Mouse (Mus musculus): Measurements from ENCODE around the gene Kcnk4. TPM values are rescaled to one million over a fixed set of nuclear protein-coding genes. Genes with fewer than 3 reads are reported as not detected.

The Kcnk4 gene
- polyA plus RNA-seq, 1 experiment from 2014 or later = 0.24 TPM

GRCm38 (mm10) chr19:6940396-6941351, 6.4 kb upstream of the Kcnk4 start:
- peak overlapping the region; percentile 95 for H3K27ac ChIP-seq
- H3K4me1 ChIP-seq = peaks cover 39% of the 10 kb centered on the region
- DNase-seq (ENCODE audit: extremely low spot score, low spot score) = no peak
- peaks cover 15% of the 10 kb centered on the region for H3K36me3 ChIP-seq (replicated peaks)
- 20% methylated on average over 29 of the region's 29 CpGs for WGBS
- H3K27me3 ChIP-seq (ENCODE audit: poor library complexity, severe bottlenecking) = peaks cover 25% of the 10 kb centered on the region
- no peaks in the 10 kb centered on the region for H3K9me3 ChIP-seq
- H3K4me3 ChIP-seq = peak overlapping the region; percentile 83

- Histone ChIP-seq H3K36me3 (replicated peaks) (0 out of 2 replicates have a peak, but pooled peaks cover 5% of the 10 kb centered on the region), H3K9me3 (no peaks in the 10 kb centered on the region), H3K4me1 (peaks cover 40% of the 10 kb centered on the region), H3K27ac (no peak overlapping the region), H3K27me3 (ENCODE audit: poor library complexity, severe bottlenecking) (peaks cover 38% of the 10 kb centered on the region), H3K4me3 (peak overlapping the region; percentile 23; the same call in 1 of the 2 replicates)
- WGBS = 91% methylated on average over 20 of the region's 20 CpGs
- DNase-seq (ENCODE audit: extremely low spot score, low spot score) = no peak
Measured at GRCm38 (mm10) chr19:6939106-6940002, 5.0 kb upstream of the Kcnk4 start.

- peak overlapping the region; percentile 8; the same call in 1 of the 2 replicates for H3K4me3 ChIP-seq
Measured at GRCm38 (mm10) chr19:6937541-6938465, 3.5 kb upstream of the Kcnk4 start.

GRCm38 (mm10) chr19:6936299-6936698, 2.0 kb upstream of the Kcnk4 start:
- no peaks in the 10 kb centered on the region for H3K9me3 ChIP-seq
- H3K4me1 ChIP-seq = peaks cover 44% of the 10 kb centered on the region
- H3K27ac ChIP-seq = no peak overlapping the region
- H3K4me3 ChIP-seq = no peak overlapping the region
- H3K36me3 ChIP-seq (replicated peaks) = 0 out of 2 replicates have a peak, but pooled peaks cover 5% of the 10 kb centered on the region
- peaks cover 69% of the 10 kb centered on the region for H3K27me3 ChIP-seq (ENCODE audit: poor library complexity, severe bottlenecking)
- 14% methylated on average over 3 of the region's 3 CpGs for WGBS
- no peak for DNase-seq (ENCODE audit: extremely low spot score, low spot score)

More at GRCm38 (mm10) chr19:6937541-6938465, 3.5 kb upstream of the Kcnk4 start:
- H3K27me3 ChIP-seq (ENCODE audit: poor library complexity, severe bottlenecking) = peaks cover 53% of the 10 kb centered on the region
- H3K27ac ChIP-seq = no peak overlapping the region
- DNase-seq (ENCODE audit: extremely low spot score, low spot score) = no peak
- 0 out of 2 replicates have a peak, but pooled peaks cover 5% of the 10 kb centered on the region for H3K36me3 ChIP-seq (replicated peaks)
- peaks cover 49% of the 10 kb centered on the region for H3K4me1 ChIP-seq
- no peaks in the 10 kb centered on the region for H3K9me3 ChIP-seq
- 81% methylated on average over 16 of the region's 16 CpGs for WGBS

- no peak for DNase-seq (ENCODE audit: extremely low spot score, low spot score)
- 4% methylated on average over 58 of the region's 58 CpGs for WGBS
- peaks cover 21% of the 10 kb centered on the region for H3K4me1 ChIP-seq
- no peak overlapping the region for H3K27ac ChIP-seq
- peaks cover 90% of the 10 kb centered on the region for H3K27me3 ChIP-seq (ENCODE audit: poor library complexity, severe bottlenecking)
- 0 out of 2 replicates have a peak, but pooled peaks cover 5% of the 10 kb centered on the region for H3K36me3 ChIP-seq (replicated peaks)
- H3K9me3 ChIP-seq = no peaks in the 10 kb centered on the region
- peak overlapping the region; percentile 47 for H3K4me3 ChIP-seq
Measured at GRCm38 (mm10) chr19:6933436-6934194, 700 bp downstream of the Kcnk4 start.

- no peak for DNase-seq (ENCODE audit: extremely low spot score, low spot score)
- WGBS = 11% methylated on average over 4 of the region's 4 CpGs
- peak overlapping the region; percentile 47; the same call in 1 of the 2 replicates for H3K4me3 ChIP-seq
- peaks cover 23% of the 10 kb centered on the region for H3K4me1 ChIP-seq
- no peak overlapping the region for H3K27ac ChIP-seq
- H3K36me3 ChIP-seq (replicated peaks) = 0 out of 2 replicates have a peak, but pooled peaks cover 3% of the 10 kb centered on the region
- peaks cover 90% of the 10 kb centered on the region for H3K27me3 ChIP-seq (ENCODE audit: poor library complexity, severe bottlenecking)
- H3K9me3 ChIP-seq = no peaks in the 10 kb centered on the region
Measured at GRCm38 (mm10) chr19:6933102-6933435, 1.2 kb downstream of the Kcnk4 start.

- DNase-seq (ENCODE audit: extremely low spot score, low spot score) = no peak
- no peak overlapping the region for H3K4me3 ChIP-seq
- peaks cover 32% of the 10 kb centered on the region for H3K4me1 ChIP-seq
- H3K36me3 ChIP-seq (replicated peaks) = no peaks in the 10 kb centered on the region
- H3K9me3 ChIP-seq = no peaks in the 10 kb centered on the region
- WGBS = 44% methylated on average over 1 of the region's 1 CpGs
- H3K27ac ChIP-seq = no peak overlapping the region
- peaks cover 95% of the 10 kb centered on the region for H3K27me3 ChIP-seq (ENCODE audit: poor library complexity, severe bottlenecking)
Measured at GRCm38 (mm10) chr19:6932018-6932417, 2.3 kb downstream of the Kcnk4 start.

- H3K4me3 ChIP-seq = no peak overlapping the region
- H3K27me3 ChIP-seq (ENCODE audit: poor library complexity, severe bottlenecking) = peaks cover 100% of the 10 kb centered on the region
- H3K4me1 ChIP-seq = peaks cover 39% of the 10 kb centered on the region
- no peak overlapping the region for H3K27ac ChIP-seq
- 0% methylated on average over 2 of the region's 2 CpGs for WGBS
- 0 out of 2 replicates have a peak, but pooled peaks cover 2% of the 10 kb centered on the region for H3K9me3 ChIP-seq
- no peaks in the 10 kb centered on the region for H3K36me3 ChIP-seq (replicated peaks)
- DNase-seq (ENCODE audit: extremely low spot score, low spot score) = no peak
Measured at GRCm38 (mm10) chr19:6931002-6931401, 3.3 kb downstream of the Kcnk4 start.

- 10% methylated on average over 9 of the region's 9 CpGs for WGBS
- DNase-seq (ENCODE audit: extremely low spot score, low spot score) = no peak
- H3K36me3 ChIP-seq (replicated peaks) = no peaks in the 10 kb centered on the region
Measured at GRCm38 (mm10) chr19:6928080-6928479, 6.2 kb downstream of the Kcnk4 start.

GRCm38 (mm10) chr19:6926559-6927255, 7.6 kb downstream of the Kcnk4 start:
- Histone ChIP-seq H3K27ac (no peak overlapping the region), H3K4me1 (peaks cover 47% of the 10 kb centered on the region), H3K36me3 (replicated peaks) (no peaks in the 10 kb centered on the region), H3K27me3 (ENCODE audit: poor library complexity, severe bottlenecking) (peaks cover 97% of the 10 kb centered on the region), H3K4me3 (peak overlapping the region; percentile 43), H3K9me3 (0 out of 2 replicates have a peak, but pooled peaks cover 3% of the 10 kb centered on the region)
- no peak for DNase-seq (ENCODE audit: extremely low spot score, low spot score)
- 10% methylated on average over 26 of the region's 26 CpGs for WGBS

More at GRCm38 (mm10) chr19:6928080-6928479, 6.2 kb downstream of the Kcnk4 start:
- 0 out of 2 replicates have a peak, but pooled peaks cover 3% of the 10 kb centered on the region for H3K9me3 ChIP-seq
- H3K4me3 ChIP-seq = no peak overlapping the region
- peaks cover 100% of the 10 kb centered on the region for H3K27me3 ChIP-seq (ENCODE audit: poor library complexity, severe bottlenecking)
- no peak overlapping the region for H3K27ac ChIP-seq
- peaks cover 40% of the 10 kb centered on the region for H3K4me1 ChIP-seq

Measured in forebrain, embryonic 10.5 days (tissue).